Mouse (Mus musculus) myocyte (in vitro differentiated cells): ENCODE data around the gene Ank3.

Source experiments
- E2F4 ChIP-seq: IDR thresholded peaks from one replicate; pipeline ENCODE4 v1.6.1; 2011; ENCODE audit warnings: mild to moderate bottlenecking, control low read depth, moderate library complexity; ENCODE audit not compliant: insufficient read depth
- MAX ChIP-seq: IDR thresholded peaks from one replicate; pipeline ENCODE4 v1.6.1; 2011; ENCODE audit warnings: low read depth, mild to moderate bottlenecking, control low read depth
- MYOG ChIP-seq, 3 experiments: IDR thresholded peaks; one replicate each; pipeline ENCODE4 v1.6.1; 2011; ENCODE audit warnings: control low read depth in 2 of 3, low read depth in 2 of 3, mild to moderate bottlenecking in 2 of 3; ENCODE audit not compliant: insufficient read length in 2 of 3, control insufficient read depth in 1 of 3, insufficient read depth in 1 of 3
- POLR2A ChIP-seq: IDR thresholded peaks from one replicate; pipeline ENCODE4 v1.6.1; 2011; ENCODE audit warnings: low read depth, mild to moderate bottlenecking, control low read depth, moderate library complexity; ENCODE audit not compliant: insufficient read length
- REST ChIP-seq: IDR thresholded peaks from one replicate; pipeline ENCODE4 v1.6.1; 2011; ENCODE audit warnings: mild to moderate bottlenecking, control low read depth, moderate library complexity; ENCODE audit not compliant: insufficient read depth, insufficient read length

DNA sequence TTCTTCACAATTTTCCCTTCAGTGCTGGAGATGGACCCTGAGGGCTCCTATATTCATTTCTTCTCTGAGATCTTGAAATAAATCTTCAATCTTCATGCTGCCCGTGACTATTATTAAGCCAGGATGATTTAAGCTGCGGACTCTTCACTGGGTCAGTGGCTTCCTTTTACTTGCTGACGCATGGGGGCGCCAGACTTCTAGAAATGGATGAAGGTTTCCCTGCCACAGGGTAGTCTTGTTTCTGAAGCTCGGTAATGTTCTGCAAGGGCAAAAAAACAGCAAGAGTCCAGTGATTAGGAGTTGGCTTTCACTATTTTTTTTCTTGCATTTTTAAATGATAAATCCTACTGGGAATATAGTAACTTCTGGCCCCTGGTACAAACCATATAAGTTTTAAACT lies 471.8 kb downstream of the Ank3 start:
- TF ChIP-seq POLR2A, result no peak
- no peak for TF ChIP-seq MAX
- no peak for TF ChIP-seq REST
- TF ChIP-seq E2F4, result no peak
- no peak for TF ChIP-seq MYOG (IDR thresholded peaks at IDR 0.05; ENCODE audit: control insufficient read depth in 1 of 3, insufficient read depth in 1 of 3, insufficient read length in 2 of 3, low read depth in 2 of 3)
